Mouse (Mus musculus) ES-Bruce4 (cell line): ENCODE measurements at regions not wholly inside any gene's neighbourhood (a gene's known extent, or its start where the extent isn't known, plus 50 kb on each side); places are given as distances from the start of the nearest gene placed in this dataset.
"Not testable (repeated sequence)": the region's sequence is repeated elsewhere in the genome, so short reads cannot be mapped to it uniquely, and the experiment has no call there.

ENCODE experiments used
- H3K27ac ChIP-seq: 2 replicates; pipeline ENCODE4 v1.5.1; 2012; ENCODE audit warnings: low read length, inconsistent platforms; ENCODE audit not compliant: insufficient read depth
- H3K27me3 ChIP-seq: 2 replicates; pipeline ENCODE4 v1.6.1; 2012; ENCODE audit warnings: mild to moderate bottlenecking, low read length, inconsistent platforms; ENCODE audit not compliant: control insufficient read depth, poor library complexity, insufficient read depth, severe bottlenecking
- H3K36me3 ChIP-seq: 2 replicates; pipeline ENCODE4 v1.6.1; 2012; ENCODE audit warnings: inconsistent platforms, mild to moderate bottlenecking, low read length, moderate library complexity; ENCODE audit not compliant: control insufficient read depth, poor library complexity, insufficient read depth, severe bottlenecking
- H3K4me1 ChIP-seq: one replicate; pipeline ENCODE4 v1.8.1; 2011; ENCODE audit warnings: low read length; ENCODE audit not compliant: control insufficient read depth, insufficient read depth
- H3K4me3 ChIP-seq: 2 replicates; pipeline ENCODE4 v1.5.1; 2011; ENCODE audit warnings: low read depth, mild to moderate bottlenecking, low read length
- H3K9ac ChIP-seq: 2 replicates; pipeline ENCODE4 v1.6.1; 2012; ENCODE audit warnings: low read depth, mild to moderate bottlenecking, inconsistent platforms; ENCODE audit not compliant: poor library complexity, severe bottlenecking
- H3K9me3 ChIP-seq: replicated peaks from 2 replicates; pipeline ENCODE4 v1.6.1; 2012; ENCODE audit warnings: mild to moderate bottlenecking, low read length, inconsistent platforms; ENCODE audit not compliant: control insufficient read depth, poor library complexity, insufficient read depth, severe bottlenecking
- CTCF ChIP-seq: IDR thresholded peaks from one replicate; pipeline ENCODE4 v1.8.1; 2011; ENCODE audit warnings: low read depth, low read length
- EP300 ChIP-seq: IDR thresholded peaks from 2 replicates; pipeline ENCODE4 v1.6.1; 2011; ENCODE audit warnings: low read depth, low read length; ENCODE audit not compliant: insufficient read depth
- POLR2A ChIP-seq: IDR thresholded peaks from one replicate; pipeline ENCODE4 v1.8.1; 2011; ENCODE audit warnings: low read length; ENCODE audit not compliant: insufficient read depth

- Histone ChIP-seq H3K27me3 (no peaks in the 10 kb centered on the region), H3K4me1 (no peaks in the 10 kb centered on the region), H3K9me3 (no peaks in the 10 kb centered on the region), H3K9ac (no peak overlapping the region), H3K4me3 (no peak overlapping the region), H3K27ac (no peak overlapping the region), H3K36me3 (no peaks in the 10 kb centered on the region)
- TF ChIP-seq EP300 (no peak), CTCF (no peak), POLR2A (no peak)
Measured at GRCm38 (mm10) chr16:86461073-86461472, 559.4 kb upstream of the Adamts5 start.

GRCm38 (mm10) chr16:86456649-86457048, 555.0 kb upstream of the Adamts5 start:
- no peak overlapping the region for H3K9ac ChIP-seq
- H3K36me3 ChIP-seq: no peaks in the 10 kb centered on the region
- no peaks in the 10 kb centered on the region for H3K4me1 ChIP-seq
- TF ChIP-seq EP300 (no peak), POLR2A (no peak), CTCF (no peak)
- H3K9me3 ChIP-seq: no peaks in the 10 kb centered on the region
- no peaks in the 10 kb centered on the region for H3K27me3 ChIP-seq
- no peak overlapping the region for H3K27ac ChIP-seq
- H3K4me3 ChIP-seq: no peak overlapping the region

- no peak overlapping the region for H3K9ac ChIP-seq
- H3K4me1 ChIP-seq: no peaks in the 10 kb centered on the region
- TF ChIP-seq CTCF (no peak), EP300 (no peak), POLR2A (no peak)
- H3K27ac ChIP-seq: no peak overlapping the region
- no peaks in the 10 kb centered on the region for H3K9me3 ChIP-seq
- no peaks in the 10 kb centered on the region for H3K36me3 ChIP-seq
- no peak overlapping the region for H3K4me3 ChIP-seq
- no peaks in the 10 kb centered on the region for H3K27me3 ChIP-seq
Measured at GRCm38 (mm10) chr16:86454810-86455209, 553.2 kb upstream of the Adamts5 start.

- H3K4me3 ChIP-seq: no peak overlapping the region
- H3K4me1 ChIP-seq: no peaks in the 10 kb centered on the region
- no peaks in the 10 kb centered on the region for H3K9me3 ChIP-seq
- no peak for TF ChIP-seq CTCF
- no peak for TF ChIP-seq EP300
- no peak for TF ChIP-seq POLR2A
- H3K27me3 ChIP-seq: no peaks in the 10 kb centered on the region
- no peak overlapping the region for H3K9ac ChIP-seq
- H3K36me3 ChIP-seq: no peaks in the 10 kb centered on the region
- no peak overlapping the region for H3K27ac ChIP-seq
Measured at GRCm38 (mm10) chr16:86454031-86454430, 552.4 kb upstream of the Adamts5 start.

GRCm38 (mm10) chr16:86448478-86449160, 547.0 kb upstream of the Adamts5 start:
- no peak overlapping the region for H3K27ac ChIP-seq
- no peak overlapping the region for H3K9ac ChIP-seq
- H3K4me1 ChIP-seq: no peaks in the 10 kb centered on the region
- no peak overlapping the region for H3K4me3 ChIP-seq
- no peaks in the 10 kb centered on the region for H3K9me3 ChIP-seq
- H3K27me3 ChIP-seq: no peaks in the 10 kb centered on the region
- no peaks in the 10 kb centered on the region for H3K36me3 ChIP-seq
- no peak for TF ChIP-seq CTCF
- TF ChIP-seq EP300: no peak
- no peak for TF ChIP-seq POLR2A

- not testable (repeated sequence) for H3K4me3 ChIP-seq, H3K9me3 ChIP-seq, H3K36me3 ChIP-seq, H3K27ac ChIP-seq, H3K9ac ChIP-seq, H3K27me3 ChIP-seq, H3K4me1 ChIP-seq
Measured at GRCm38 (mm10) chr16:86419458-86419857, 517.8 kb upstream of the Adamts5 start.
